Mouse (Mus musculus) neutrophil, adult 59 days (primary cell): ENCODE measurements around the gene Gm10491. TPM values are rescaled to one million over a fixed set of nuclear protein-coding genes. Genes with fewer than 3 reads are reported as not detected.

Experiments used
- total RNA-seq, 2 experiments: library from RNA; stranded (reverse); gene quantifications; 1 replicate in 1 of 2; 2 replicates in 1 of 2; pipeline ENCODE4 v1.2.4; 2023

Gm10491 gene
- not detected for total RNA-seq

DNA sequence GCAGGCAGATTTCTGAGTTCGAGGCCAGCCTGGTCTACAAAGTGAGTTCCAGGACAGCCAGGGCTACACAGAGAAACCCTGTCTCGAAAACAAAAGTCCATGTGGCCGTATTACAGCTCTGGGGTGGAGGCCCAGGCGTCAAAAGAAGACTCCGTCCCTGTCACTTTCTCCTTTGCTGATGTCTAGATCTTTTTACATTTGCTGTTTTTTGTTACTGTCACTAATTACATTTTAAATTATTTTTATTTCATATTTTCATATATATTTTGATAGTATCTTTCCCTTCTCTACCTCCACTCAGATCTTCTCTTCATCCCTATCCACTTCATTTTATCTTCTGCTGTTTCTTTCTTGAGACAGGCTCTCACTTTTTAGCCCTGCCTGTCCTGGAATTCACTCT is at the start of gene Gm10491:
Gene Gm10491, minus strand, starts transcription at position 101 of the 400 bp plus-strand sequence.

DNA sequence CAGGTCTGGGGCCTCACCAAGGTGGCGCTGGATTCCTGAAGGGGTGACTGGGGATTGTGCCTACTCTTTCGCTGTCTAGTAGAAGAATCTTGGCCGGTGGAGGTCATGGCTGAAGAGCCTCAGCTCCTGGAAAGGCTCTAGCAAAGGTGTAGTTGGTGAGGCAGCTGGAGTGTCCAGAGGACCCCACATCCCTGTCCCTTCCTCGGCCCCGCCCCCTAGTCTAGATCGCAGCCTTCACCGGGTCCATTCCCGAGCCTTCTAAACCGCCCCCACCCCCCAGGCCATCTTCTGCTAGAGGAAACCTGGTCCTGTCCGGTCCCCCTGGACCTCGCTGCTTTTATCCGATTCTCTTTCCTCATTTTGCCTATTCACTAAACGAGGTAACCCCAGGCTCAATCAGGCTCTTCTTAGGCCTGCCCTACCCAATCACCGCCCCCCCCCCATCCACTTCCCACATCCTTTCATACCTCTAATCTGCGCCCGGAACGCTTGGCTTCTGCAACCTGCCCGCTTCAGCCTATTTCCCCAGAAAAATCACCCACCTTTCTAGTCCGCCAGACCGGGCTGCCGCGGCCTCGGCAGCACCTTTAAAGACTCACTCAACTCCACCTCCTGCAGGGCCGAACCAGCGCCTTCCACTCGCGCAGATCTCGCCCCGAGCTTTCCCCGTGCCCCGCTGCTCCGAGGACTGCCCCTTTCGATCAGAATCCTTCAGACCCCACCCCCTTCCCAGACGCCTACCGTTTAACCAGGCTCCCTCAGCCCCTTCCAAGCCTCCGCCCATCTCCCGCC is 39.7 kb upstream of the Gm10491 start, which contains the start of gene Hdac6:
Gene Hdac6, minus strand, starts transcription at position 782 of the 792 bp plus-strand sequence.

DNA sequence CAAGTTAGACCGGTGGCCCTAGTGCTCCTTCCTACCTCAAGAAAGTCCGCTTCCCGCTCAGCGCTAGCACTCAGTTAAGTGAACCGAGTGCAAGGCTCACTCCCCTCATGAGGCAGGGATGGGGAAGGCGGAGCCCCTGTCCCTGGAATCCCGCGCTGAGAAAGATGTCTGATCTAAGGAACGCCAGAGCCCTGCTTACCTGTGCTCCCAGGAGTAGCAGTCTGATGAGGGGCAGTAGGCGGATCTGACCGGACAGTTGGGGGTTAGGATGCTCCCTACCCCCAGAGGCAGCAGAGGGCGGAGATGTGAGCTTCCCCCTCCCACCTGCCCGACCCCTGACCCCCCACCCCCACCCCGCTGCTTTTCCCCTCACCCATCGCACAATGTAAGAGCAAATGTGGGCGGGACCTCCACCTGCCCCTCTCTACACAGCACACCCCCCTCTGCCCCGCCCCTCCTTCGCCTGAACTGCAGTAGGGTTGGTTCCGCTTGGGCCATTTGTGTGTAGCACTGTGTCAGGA is 20.7 kb upstream of the Gm10491 start, which contains the start of gene Eras:
Gene Eras, minus strand, starts transcription at position 338 of the 521 bp plus-strand sequence.

DNA sequence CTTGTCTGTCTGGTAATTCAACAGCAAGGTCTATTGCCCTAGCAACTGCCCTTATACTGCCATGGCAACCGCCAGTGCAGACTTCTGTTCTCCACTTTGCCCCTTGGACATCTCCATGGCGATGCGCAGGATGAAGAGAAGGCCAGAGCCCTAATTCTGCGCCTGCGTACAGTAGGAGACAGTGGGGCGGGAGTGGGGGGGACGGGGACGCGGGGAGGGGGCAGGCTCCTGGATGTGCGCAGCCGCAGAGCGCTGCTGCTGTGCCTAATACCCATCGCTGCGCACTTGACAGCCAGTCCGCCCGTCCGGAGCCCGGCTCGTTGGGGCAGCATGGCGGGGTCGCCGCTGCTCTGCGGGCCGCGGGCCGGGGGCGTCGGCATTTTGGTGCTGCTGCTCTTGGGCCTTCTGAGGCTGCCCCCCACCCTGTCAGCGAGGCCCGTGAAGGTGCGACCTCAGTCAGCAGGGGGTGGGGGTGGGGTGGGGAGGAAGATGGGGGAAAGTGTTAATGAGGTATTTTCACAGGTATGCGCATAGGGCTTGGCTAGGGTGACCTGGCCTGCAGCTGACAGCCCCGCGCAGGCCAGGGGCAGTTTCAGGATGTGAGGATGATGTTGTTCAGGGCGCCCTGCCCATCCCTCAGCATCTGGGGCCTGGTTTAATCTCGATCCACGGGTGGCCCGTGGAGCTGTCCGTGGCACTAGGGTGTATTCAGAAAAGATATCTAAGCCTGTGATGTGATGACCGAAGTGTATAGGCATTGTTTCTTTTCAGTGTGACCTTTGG is 12.2 kb upstream of the Gm10491 start, which contains the start of gene Pcsk1n:
Gene Pcsk1n, plus strand, starts transcription at position 222 of the 783 bp plus-strand sequence.

DNA sequence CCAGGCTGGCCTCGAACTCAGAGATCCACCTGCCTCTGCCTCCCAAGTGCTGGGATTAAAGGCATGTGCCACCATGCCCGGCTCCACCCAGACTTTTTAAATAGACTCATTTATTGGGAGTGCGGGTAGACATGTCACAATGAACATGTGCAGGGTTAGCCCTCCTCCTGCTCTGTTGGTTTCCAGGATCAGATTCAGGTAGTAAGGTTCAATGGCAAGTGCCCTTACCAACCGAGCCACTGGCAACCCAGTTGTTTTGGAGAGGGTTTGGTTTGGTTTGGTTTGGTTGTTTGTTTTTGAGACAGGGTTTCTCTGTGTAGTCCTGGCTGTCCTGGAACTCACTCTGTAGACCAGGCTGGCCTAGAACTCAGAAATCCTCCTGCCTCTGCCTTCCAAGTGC is 1.6 kb upstream of the Gm10491 start, which contains the start of gene Gm10490:
Gene Gm10490, plus strand, starts transcription at position 301 of the 400 bp plus-strand sequence.

DNA sequence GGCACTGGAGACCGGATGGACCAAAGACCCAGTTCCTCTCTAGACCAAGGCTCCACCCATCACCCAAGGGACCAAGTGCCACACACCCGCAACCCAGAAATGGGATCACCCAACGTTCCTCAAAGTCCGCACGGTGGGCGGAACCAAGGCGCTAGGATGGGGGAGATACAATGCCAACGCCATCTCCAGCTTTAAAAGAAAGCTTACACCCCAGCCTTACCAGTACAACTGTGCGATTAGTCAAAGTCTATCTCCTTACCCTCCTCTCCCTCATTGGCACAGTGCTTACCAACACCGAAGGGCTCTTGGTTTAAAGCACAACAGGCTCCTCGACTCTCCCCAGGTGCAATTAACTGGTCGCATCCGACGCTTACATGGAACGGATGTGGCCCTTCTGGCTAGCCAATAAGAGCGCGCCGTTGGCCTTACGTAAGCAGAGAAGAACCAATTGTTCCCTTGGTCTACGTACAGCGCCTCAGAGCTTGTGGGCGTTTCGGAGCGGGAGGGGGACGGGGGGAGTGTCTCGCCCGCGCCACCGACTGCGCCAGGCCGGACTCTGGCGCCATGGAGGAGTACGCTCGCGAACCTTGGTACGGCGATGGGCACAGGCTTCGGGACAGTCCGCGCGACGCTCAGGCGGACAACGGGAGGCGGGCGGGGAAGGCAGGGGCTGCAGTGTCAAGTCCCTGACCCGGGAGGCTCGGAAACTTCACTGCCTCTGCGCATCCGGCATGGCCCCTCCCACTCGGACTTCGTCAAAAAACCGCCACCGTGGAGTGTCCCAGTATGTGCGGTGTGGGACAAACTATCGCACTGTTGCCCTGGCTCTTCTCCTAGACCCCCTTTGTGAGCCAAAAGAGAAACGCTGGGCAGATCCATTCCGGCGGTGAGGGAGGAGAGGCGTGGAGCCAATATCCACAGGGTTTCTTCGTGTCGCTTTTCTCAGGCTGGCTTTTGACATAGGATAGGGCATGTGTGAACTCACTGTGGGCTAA is 8.5 kb downstream of the Gm10491 start, which contains the start of the genes Pqbp1 and Timm17b:
Gene Pqbp1, minus strand, starts transcription at position 390 of the 995 bp plus-strand sequence.
Gene Timm17b, plus strand, starts transcription at position 478 of the 995 bp plus-strand sequence.

DNA sequence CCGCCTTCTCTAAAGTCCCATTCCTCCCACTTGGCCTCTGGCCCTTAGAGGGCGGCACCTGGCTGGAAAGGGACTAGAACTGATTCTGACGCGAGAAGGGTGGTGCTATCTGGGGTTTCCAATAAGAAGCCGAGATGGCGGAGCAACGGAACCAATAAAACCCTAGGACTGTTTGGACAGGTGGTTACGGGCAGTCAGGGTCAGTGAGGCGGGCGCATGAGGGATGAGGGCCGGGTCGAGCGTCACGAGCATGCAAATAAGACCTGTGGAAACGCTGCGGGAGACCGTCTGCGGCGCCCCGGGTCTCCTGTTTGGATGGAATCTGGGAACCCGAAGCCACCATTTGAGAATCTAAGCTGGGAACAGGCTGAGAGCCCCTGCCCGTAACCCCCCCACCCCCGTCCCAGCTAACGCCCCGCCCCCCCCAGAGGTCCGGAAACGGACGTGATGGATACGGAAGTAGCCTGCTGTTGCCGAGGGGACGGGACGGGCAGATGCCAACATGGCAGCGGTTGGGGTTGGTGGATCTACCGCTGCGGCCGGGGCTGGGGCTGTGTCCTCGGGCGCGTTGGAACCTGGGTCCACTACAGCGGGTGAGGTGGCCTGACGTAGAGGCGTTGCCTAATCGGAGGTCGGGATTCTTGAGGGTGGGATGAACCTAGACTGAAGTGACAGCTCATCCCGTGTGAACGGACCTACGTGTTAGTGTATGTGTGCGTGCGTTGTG is 23.6 kb downstream of the Gm10491 start, which contains the start of gene Slc35a2:
Gene Slc35a2, plus strand, starts transcription at position 188 of the 727 bp plus-strand sequence.

DNA sequence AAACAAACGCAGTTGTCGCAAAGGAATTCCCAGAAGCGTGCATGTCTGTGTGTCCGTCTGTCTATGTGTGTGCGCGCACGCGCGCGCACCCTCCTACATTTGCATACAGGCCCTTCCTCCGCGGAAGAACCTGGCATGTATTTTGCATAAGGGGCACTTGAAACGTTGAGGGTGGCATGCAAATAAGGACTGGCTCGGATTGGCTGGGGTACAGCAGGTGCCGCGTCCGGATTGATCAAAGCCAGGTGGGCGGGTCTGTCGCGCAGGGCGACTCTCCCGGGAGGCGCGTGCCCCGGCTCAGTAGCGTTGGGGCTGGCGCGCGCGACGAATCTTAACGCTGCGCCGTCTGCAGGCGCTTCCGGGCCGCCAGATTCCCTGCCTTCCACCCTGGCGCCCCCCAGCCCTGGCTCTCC is 29.6 kb downstream of the Gm10491 start, which contains the start of gene Pim2:
Gene Pim2, plus strand, starts transcription at position 256 of the 413 bp plus-strand sequence.

Other genes starting within 250 kb of the Gm10491 start
- 100 to 1,000 TPM; 469 to 499 TPM for gene Plp2, start 236.4 kb downstream of the Gm10491 start, total RNA-seq
- under 1 TPM; 0.27 to 0.35 TPM for gene Magix, start 226.6 kb downstream of the Gm10491 start, total RNA-seq
- 10 to 100 TPM; 30.3 to 38.9 TPM for gene Gpkow, start 210.7 kb downstream of the Gm10491 start, total RNA-seq
- gene Wdr45, start 193.5 kb downstream of the Gm10491 start, total RNA-seq, result 10 to 100 TPM; 46.7 to 57.0 TPM
- gene Gm45208, start 185.6 kb downstream of the Gm10491 start, total RNA-seq, result not detected
- 1 to 10 TPM; 3.8 to 5.6 TPM for gene Praf2, start 179.4 kb downstream of the Gm10491 start, total RNA-seq
- gene Ccdc120, start 156.9 kb downstream of the Gm10491 start, total RNA-seq, result under 1 TPM in 1 of 2 experiments, not detected in 1; 0.18 TPM
- 10 to 100 TPM; 63.8 to 76.2 TPM for gene Tfe3, start 145.3 kb downstream of the Gm10491 start, total RNA-seq
- 100 to 1,000 TPM; 135 to 144 TPM for gene Gripap1, start 118.1 kb downstream of the Gm10491 start, total RNA-seq
- gene Kcnd1, start 85.5 kb downstream of the Gm10491 start, total RNA-seq, result 1 to 10 TPM; 1.3 to 5.8 TPM
- 100 to 1,000 TPM; 115 to 130 TPM for gene Otud5, start 66.5 kb downstream of the Gm10491 start, total RNA-seq
- gene Pim2, start 29.6 kb downstream of the Gm10491 start, total RNA-seq, result 1 to 10 TPM; 4.4 to 5.6 TPM
- gene Slc35a2, start 23.8 kb downstream of the Gm10491 start, total RNA-seq, result 10 to 100 TPM; 15.6 to 23.7 TPM
- gene Pqbp1, start 8.6 kb downstream of the Gm10491 start, total RNA-seq, result 10 to 100 TPM; 37.7 to 43.9 TPM
- gene Timm17b, start 8.5 kb downstream of the Gm10491 start, total RNA-seq, result 10 to 100 TPM; 48.6 to 57.2 TPM
- gene Gm10490, start 1.7 kb upstream of the Gm10491 start, total RNA-seq, result not detected
- gene Pcsk1n, start 12.0 kb upstream of the Gm10491 start, total RNA-seq, result not detected
- not detected for gene Eras, start 20.8 kb upstream of the Gm10491 start, total RNA-seq
- 10 to 100 TPM in 1 of 2 experiments, 1 to 10 TPM in 1; 8.4 to 10.1 TPM for gene Hdac6, start 40.1 kb upstream of the Gm10491 start, total RNA-seq
- 10 to 100 TPM in 1 of 2 experiments, 1 to 10 TPM in 1; 4.3 to 12.0 TPM for gene Gata1, start 70.2 kb upstream of the Gm10491 start, total RNA-seq
- not detected for gene Glod5, start 110.7 kb upstream of the Gm10491 start, total RNA-seq
- 10 to 100 TPM; 30.6 to 35.0 TPM for gene Suv39h1, start 166.9 kb upstream of the Gm10491 start, total RNA-seq
- gene Was, start 182.7 kb upstream of the Gm10491 start, total RNA-seq, result 100 to 1,000 TPM; 161 to 164 TPM
- 10 to 100 TPM; 34.0 to 39.2 TPM for gene Wdr13, start 225.1 kb upstream of the Gm10491 start, total RNA-seq
- 100 to 1,000 TPM; 325 to 356 TPM for gene Rbm3, start 238.0 kb upstream of the Gm10491 start, total RNA-seq